Mouse (Mus musculus): ENCODE data around the gene Prkcb.

The Prkcb gene

DNA sequence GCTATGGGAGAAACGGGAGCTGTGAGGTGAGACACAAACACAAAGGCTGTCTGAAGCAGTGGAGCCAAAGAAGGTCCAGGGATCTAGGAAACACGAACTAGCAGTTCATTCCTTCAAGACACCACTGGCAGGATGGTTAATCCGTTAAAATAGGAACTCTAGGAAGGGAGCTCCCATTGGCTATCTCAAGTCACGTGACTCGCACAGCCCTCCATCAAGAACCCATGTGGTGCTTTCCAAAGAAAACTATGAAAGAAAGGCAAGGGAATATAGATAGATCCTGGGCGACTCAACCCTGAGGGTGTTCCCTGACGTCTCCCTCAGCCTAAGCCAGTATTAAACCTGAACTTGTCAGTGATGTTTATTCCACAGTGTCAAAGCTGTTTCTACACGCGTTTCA lies 31.0 kb downstream of the Prkcb start:
- DNase-seq (ENCODE audit: low read depth, low spot score): no peak

DNA sequence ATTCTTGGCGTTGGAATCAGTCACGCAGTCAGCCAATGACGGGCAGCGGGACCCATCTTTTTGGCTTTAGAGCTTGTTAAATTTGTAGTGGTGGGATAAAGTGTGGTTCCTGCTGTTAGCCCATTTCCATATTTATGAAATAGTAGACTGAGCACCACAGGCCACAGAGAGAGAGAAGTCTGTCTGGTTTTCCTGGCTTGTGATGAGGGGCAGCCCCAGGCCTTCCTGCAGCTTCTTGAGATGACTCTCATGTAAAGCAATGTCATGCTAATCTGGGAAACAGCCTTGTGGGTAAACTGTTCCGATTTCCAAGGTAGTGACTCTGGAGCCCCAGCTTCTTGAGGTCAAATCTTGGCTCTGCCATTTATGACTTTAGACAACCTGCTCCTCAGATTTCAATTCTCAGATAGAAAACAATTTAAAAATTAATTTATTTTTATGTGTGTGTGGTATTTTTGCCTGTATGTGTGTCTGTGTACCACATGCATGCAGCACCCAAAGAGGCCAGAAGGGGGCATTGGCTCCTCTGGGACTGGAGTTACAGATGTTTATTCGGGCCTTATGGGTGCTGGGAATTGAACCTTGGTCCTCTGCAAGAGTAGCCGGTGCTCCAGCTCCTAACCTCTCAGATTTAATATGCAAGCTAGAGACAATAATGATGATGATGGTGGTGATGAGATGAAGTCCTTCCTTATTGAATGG lies 32.4 kb downstream of the Prkcb start:
- no peak for DNase-seq (ENCODE audit: low read depth, low spot score)

DNA sequence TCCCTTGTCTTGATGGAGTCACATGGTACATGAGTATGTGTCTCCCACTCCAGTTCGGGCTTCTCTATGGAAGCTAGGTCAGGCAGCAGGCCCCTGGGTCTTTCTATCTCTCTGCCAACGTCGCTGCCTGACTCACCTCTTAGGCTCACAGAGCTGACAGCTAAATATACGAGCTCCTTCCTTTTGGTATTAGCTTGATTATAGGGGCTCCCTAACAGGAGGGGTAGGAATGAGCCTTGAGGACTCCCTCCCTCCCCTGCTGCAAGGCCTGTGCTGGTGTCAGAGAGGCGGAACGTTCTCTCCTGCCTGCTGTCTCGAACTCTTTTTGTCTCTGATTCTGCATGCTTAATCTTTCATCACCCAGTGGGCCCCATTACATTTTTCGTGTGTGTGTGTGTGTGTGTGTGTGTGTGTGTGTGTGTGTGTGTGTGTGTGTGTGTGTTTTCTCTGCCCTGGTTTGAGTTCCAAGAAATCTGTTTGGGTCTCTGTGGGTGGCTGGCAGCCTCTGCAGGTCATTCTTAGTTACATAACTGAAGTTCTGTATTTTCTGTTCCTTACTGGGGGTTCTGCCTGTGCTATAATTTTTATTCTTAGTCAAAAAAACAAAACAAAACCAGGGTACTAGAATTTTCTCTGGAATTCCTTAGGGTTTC lies 33.6 kb downstream of the Prkcb start:
- DNase-seq (ENCODE audit: low read depth, low spot score): peak; percentile 85

DNA sequence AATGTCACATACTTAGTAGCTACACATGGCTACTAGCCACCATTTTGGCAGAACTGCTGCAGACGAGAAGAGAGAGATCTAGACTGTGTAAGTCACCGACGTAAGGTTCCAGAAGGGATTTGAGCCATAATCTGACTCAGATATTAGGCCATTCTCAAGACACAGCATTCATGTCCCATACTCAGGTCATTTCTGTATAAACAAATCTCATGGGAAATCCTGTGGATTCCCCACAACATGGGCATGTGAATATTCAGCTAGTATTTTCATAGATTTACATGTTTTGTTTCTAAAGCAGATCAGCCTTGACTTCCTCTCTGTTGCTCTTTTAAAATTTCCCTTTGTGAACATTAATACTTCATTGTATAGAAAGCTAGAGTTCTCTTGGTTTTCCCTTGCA lies 39.4 kb downstream of the Prkcb start:
- no peak for DNase-seq (ENCODE audit: low read depth, low spot score)

DNA sequence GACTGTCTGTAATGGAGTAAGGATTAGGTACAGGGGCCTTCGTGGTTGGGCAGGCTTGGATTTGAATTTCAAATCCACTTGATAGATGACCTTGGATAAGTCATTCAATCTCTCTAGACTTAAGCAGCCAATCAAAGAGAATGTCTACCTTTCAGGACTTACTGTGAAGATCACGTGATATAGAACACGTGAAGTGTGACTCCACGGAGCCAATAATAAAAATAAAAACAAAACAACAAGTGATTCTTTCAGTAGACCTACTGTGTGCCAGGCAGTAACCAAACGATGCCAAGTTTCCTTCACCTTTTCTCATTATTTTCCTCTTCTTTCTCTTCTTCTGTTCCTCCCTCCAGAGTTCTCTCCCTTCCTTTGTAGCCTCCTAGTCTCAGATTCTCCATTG lies 39.9 kb downstream of the Prkcb start:
- DNase-seq (ENCODE audit: low read depth, low spot score): no peak

DNA sequence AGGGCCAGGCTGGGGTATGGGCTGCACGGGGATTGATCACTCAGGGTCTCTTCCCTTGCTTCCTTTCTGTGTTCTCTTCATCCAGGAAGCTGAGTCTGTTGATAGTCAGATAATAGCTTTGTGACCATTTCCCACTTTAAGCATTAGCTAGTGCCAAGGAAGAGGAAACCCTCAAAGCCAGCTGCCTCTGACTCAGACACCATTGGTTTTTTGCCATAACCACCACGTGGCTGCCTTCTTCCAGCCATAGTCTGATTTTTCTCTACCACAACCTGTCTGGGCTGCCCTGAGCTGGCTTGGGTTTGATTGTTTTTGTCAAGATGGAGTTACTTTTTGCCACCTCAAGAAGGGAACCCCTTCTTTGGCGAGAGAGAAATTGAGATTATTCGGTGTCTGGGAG lies 41.0 kb downstream of the Prkcb start:
- peak; percentile 90 for DNase-seq (ENCODE audit: low read depth, low spot score)

DNA sequence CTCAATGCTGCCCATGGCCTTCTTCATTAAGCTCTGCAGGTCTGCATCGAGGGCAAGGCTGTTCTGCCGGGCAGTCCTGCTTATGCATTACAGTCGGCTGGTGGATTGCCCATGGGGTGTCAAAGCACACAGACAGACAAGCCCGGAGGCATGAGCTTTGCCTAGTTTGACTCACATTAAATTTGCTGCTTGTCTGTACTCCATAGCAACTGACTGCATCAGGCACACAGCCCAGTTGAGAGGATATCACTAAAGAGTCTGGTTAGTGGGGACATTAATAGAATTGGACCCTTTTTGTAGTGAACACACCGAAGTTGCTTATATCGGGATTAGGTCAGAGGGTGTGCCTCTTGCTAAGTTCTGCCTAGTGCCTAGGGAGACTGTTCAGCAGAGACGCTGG lies 45.1 kb downstream of the Prkcb start:
- DNase-seq (ENCODE audit: low read depth, low spot score): peak; percentile 45

DNA sequence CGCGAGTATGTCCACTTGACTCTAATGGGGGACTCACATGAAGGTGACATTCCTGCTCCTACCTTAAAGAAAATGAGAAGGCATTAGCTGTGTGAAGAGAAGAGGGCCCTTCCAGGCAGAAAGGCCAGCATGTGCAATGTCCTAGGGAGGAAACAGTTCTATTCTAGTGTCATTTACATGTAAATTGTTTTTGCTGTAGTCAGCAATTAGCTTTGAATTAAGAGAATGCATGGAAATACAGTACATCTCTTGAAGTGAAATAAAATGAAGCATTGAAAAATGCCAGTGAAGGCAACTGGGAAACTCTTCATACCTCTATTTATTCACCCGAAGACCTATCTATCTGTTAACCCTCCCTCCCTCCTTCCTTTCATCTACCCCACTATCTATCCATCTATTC lies 48.8 kb downstream of the Prkcb start:
- DNase-seq (ENCODE audit: low read depth, low spot score): no peak

DNA sequence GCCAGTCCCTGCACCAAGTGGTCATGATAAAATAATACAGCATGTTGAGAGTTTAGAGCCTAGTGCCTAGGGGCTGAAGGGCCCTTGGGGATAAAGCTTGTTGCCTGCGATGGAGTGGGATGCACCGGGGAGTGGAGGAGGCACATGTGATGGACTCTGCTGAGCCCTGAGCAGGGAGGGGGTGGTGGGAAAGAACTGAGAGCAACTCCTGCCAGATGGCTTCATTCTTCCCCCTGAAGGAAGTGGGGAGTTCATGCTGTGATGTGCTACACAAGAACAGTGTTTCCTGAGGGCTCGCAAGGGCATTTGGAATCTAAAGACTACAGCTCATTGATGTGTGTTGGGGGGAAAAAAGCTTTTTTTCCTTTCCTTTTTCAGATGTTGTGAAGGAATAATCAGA lies 49.5 kb downstream of the Prkcb start:
- DNase-seq (ENCODE audit: low read depth, low spot score): peak; percentile 92

DNA sequence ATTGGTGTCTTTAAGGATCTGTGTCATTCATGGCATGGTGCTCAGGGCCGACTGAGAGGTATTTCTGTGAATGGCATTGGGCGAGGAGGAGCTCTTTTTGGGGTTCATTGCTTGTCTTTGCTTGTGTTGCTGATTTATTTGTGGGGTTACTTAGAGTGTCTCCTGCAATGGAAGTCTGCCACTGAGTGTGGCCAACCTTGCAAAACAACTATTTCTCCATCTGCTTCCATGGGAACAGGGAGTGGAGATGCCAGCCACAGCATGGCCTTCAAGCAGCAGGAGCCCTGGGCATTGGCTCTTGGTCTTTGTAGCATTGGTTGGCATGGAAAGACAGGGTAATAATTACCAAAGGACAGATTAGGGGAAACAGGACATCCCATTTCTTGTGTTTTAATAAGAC lies 50.9 kb downstream of the Prkcb start:
- peak; percentile 97 for DNase-seq (ENCODE audit: low read depth, low spot score)

DNA sequence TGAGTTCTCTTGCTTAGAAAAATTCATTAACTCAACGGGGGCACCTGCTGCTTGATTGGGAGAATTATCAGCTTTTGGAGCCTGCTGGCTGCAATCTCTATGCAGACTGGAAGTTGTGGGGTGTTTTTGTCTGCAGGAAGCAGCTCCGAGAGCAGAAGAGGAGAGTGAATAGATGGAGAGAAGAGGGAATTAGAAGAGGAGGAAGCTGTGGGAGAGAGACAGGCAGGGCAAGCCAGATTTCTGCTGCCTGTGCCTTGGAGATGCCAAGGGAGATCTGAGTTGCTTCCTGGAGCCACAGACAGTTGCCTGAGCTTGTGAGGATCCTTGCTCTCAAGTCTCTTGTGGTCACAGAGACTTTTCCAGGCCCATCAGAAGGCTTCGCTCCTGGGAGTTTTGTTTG lies 53.3 kb downstream of the Prkcb start:
- peak; percentile 68 for DNase-seq (ENCODE audit: low read depth, low spot score)

DNA sequence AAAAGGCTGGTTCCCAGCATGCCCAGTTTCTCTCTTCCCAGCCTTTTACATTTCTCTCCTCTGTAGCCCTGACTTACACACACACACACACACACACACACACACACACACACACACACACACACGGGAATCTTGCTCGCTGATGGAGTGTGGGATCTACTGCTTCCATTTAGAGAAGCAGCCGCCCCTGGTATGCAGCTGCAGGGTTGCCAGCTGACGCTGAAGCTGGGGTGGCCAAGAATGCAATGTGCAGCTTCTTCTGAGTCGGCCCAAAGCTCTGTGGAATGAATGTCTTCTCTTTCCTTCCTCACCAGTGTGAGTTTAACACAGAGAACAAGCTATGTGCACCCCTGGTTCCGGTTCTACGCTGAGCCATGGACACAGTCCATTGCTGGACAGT lies 56.1 kb downstream of the Prkcb start:
- peak; percentile 84 for DNase-seq (ENCODE audit: low read depth, low spot score)

DNA sequence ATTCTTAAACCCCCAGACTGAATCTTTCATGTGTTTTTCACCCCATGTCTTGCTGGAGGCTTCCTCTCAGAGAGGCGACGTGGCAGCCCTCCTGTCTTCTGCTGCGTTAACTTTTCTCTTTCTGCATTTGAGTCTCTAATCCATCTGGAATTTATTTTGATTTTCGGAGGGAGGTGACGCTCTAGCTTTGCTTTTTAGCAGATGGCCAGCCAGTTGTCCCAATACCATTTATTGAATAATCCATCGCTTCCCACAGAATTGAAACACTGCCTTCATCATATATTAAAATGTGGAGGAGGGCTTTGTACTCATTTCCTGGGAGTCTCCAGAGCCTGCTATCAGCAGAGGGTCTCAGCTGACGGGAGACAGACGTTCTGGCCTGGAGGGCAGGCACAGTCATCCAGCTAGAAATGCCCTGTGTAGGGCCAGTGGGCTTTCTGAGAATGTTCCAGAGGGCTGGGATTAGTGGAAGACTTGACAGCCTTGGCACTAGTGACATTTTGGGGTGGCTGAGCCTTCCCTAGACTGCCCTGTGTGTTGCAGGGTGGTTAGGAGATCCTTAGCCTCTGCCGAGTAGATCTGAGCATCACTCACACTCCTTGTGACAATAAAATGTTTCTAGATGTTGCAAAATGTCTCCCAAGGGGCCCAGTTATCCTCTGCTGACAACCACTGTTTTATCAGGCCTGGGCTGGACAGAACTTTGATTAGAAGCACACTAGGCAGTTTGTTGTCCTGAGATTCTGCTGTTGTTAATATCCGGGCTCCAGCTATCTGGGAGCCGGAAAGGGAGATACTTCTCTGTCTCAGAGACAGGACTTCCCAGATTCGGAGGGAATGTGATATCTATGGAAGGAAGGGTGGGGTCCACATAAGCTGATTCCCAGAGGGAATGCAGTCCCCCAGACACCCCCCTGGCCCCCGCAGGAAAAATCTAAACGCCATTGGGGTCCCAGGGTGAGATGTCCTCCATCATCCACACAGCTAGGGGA lies 58.0 kb downstream of the Prkcb start:
- peak; percentile 47 for DNase-seq (ENCODE audit: low read depth, low spot score)

DNA sequence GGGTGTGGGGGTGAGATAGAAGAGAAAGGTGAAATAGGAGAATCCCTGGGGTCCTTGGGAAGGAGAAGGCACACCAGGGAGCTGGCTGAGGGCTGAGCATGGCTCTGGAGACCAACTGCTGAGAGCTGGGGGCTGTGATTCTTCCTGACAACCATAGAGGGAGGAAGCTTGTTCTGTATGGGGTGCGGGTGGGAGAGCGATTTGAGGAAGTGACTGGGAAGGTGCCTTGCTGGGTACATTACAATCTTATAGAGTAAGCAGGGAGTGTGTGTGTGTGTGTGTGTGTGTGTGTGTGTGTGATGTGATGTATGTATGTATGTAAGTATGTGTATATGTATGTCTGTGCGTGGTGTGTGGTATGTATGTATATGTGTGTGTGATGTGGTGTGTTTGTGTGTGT lies 58.9 kb downstream of the Prkcb start:
- no peak for DNase-seq (ENCODE audit: low read depth, low spot score)

DNA sequence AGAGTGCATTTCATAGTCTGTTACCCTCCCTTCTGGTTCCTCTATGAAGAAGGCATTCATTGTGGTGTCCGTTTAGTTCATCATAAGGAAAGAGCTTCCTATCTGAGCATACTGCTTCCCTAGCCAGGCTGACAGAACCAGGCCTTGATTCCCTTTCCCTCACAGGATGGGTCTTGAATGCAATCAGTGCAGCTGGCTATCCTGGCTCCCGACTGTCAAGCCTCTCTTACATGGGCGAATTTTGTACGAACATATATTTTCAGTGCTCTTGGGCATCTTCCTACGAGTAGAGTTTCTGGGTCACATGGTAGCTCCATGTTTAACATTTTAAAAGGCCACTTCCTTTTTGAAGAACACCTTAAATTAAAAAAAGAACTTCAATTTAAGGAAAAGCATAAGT lies 61.4 kb downstream of the Prkcb start:
- peak; percentile 65 for DNase-seq (ENCODE audit: low read depth, low spot score)

DNA sequence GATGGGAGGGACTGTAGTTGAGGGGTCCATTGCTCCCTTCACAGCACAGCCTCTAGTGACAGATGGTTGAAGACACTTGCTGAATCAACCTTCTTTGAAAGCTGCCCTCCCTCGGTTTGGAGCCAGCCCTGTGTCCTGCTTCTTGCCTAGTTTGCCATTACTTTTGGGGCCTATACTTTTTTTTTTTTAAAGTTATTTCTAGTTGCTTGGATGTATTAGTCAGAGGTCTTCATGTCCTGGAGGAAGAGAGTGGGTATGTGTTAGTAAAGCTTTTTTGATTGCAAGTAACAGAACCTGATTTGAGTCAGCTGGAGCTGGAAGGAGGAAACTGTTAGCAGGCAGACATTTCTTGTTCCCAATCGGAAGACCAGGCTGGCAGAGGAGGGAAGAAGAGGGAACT lies 62.2 kb downstream of the Prkcb start:
- peak; percentile 72 for DNase-seq (ENCODE audit: low read depth, low spot score)

DNA sequence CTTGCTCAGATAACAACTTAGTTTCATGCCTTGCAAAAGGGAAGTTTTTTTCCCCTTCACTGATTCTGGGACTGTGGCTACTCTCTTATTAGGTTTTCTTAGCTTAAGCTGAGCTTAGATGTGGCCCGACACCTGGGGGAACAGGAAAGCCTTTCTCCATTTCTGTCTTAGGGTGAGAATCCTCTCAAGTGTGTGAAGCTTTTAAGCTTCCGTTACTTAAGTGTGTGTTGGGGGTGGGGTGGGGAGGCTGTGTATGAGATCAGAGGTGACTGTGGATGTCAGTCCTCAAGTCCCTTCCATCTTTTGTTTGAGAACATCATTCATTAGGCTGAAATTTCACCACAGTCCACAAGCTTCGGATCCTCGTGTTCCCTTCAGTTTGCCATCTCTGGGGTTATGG lies 63.3 kb downstream of the Prkcb start:
- no peak for DNase-seq (ENCODE audit: low read depth, low spot score)

DNA sequence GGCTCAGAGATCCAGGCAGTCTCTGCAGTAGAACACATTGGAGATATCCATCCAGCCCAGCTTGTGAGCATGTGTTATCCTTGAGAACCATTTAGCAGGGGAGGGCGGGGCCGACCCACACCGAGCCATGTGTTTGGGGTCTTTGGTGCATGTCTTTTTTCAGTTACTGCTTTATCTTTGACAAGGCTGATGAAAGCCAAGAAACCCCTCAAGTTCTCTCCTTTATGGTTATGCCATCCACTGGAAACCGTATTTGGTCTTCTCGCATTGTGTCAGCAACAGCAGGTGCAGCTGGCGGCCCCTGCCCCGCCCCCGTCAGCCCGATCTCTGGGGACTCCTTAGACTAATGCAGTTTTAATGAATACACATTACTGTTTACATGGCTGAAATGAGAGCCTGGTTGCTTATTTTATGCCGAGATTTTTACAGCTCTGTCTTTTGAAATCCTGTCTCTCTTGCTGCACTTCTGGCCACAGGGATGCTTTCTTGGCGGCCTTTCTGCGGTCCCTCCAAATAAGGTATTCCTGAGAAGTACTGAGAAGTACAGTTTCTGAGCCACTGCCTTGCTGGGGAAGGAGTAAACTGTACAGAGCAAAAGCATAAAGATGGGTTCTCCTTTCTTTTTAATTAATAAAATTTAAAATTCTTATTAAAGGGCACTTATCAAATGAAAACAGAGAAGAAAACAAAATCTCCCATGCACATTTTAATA lies 64.2 kb downstream of the Prkcb start:
- no peak for DNase-seq (ENCODE audit: low read depth, low spot score)

DNA sequence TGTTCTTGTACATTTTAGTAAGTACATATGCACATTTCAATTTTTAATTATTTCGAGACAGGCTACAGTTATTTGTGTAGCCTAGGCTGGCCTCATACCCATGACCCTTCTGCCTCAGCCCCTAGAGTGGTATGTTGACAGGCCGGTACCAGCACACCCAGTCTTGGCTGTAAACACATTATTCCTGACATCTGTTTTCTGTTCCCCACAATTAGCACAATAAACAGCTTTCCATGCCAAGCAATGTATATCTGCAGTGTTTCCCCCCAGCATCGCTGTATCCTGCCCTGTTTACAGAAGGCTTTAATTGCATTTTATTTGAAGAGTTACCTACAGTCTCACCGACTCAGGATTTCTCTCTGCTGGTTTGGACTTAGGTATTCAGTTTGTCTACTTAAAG lies 64.8 kb downstream of the Prkcb start:
- no peak for DNase-seq (ENCODE audit: low read depth, low spot score)

DNA sequence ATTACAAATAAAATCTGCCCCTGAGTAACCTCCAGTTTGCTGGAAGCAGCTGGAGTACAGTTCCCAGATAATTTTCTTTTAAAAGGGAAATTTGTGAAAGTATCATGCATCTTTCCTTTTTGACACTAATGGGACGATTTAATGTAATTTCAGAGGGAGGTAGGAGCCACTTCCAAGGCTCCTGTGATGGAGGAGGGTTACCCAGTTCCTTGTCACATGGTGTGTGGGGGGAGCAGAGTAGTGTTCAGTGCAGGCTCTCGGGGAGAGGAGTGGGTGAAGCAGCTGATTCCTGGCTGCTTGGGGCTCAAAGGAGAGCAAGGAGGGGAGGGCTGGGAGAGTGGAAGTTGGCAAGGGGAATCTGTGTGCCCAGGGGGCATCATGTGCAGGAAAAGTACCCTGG lies 68.4 kb downstream of the Prkcb start:
- DNase-seq (ENCODE audit: low read depth, low spot score): peak; percentile 73

DNA sequence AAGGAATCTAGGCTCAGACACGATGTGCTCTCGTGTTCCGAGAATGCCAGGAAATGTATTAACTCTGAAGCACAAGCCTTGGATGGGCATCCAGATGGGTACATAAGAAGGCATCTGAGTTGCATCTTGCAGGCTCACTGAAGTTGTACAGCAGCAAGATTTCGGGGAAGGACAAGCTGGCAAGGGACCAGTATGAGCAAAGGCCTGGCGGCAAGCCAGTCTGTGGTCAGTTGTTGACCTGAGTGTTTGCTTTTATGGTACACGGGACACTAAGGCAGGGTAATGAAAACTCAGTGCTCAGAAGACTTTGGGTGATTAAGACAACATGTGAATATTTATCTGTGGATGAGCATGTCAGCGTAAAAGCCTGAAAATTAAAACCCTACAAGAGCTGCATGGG lies 69.3 kb downstream of the Prkcb start:
- no peak for DNase-seq (ENCODE audit: low read depth, low spot score)

DNA sequence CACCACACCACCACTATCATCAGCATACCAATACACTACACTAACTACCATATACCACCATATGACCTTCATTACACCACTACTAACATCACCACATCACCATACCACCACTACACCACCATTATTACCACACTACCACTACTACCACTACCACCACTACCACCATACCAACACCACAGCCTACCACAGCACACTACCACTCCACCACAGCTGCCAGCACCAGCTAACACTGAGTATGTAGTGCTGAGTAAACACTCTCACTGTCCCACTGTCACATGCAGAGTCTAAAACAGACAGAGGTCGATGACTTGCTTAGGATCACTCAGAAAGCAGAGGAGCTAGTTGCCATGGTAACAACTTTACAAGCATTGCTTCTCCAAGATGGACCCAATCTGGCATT lies 78.1 kb downstream of the Prkcb start:
- DNase-seq (ENCODE audit: low read depth, low spot score): no peak

Measured in brain, adult 2 months (tissue).